Mouse (Mus musculus) kidney, embryonic 14.5 days (tissue): ENCODE results near the gene Samd4. TPM values are rescaled to one million over a fixed set of nuclear protein-coding genes. Genes with fewer than 3 reads are reported as not detected.

Experiments used
- ATAC-seq: fragments of 200-750 bp; cut with Nextera tagmentation; 2 replicates; pipeline ENCODE4 v1.8.0; 2017; ENCODE audit warnings: moderate number of reproducible peaks, mild to moderate bottlenecking, moderate TSS enrichment, moderate library complexity; ENCODE audit not compliant: low FRiP score, low TSS enrichment
- H3K27ac ChIP-seq: fragments of 300-500 bp; sonication (generic); 2 replicates; pipeline ENCODE4 v1.5.1; 2014; ENCODE audit warnings: low read depth, mild to moderate bottlenecking, low read length, moderate library complexity, mixed read lengths
- H3K27me3 ChIP-seq: fragments of 300-500 bp; sonication (generic); 2 replicates; pipeline ENCODE4 v1.6.1; 2014; ENCODE audit warnings: mild to moderate bottlenecking, low read length; ENCODE audit not compliant: control insufficient read depth, insufficient read depth
- H3K36me3 ChIP-seq: fragments of 300-500 bp; sonication (generic); 2 replicates; pipeline ENCODE4 v1.6.1; 2014; ENCODE audit warnings: low read length, mixed read lengths; ENCODE audit not compliant: control insufficient read depth, insufficient read depth
- H3K4me1 ChIP-seq: fragments of 300-500 bp; sonication (generic); 2 replicates; pipeline ENCODE4 v1.6.1; 2014; ENCODE audit warnings: low read length, mixed read lengths; ENCODE audit not compliant: control insufficient read depth, insufficient read depth
- H3K4me2 ChIP-seq: fragments of 300-500 bp; sonication (generic); replicated peaks from 2 replicates; pipeline ENCODE4 v1.6.1; 2014; ENCODE audit warnings: low read depth, mild to moderate bottlenecking, low read length
- H3K4me3 ChIP-seq: fragments of 300-500 bp; sonication (generic); 2 replicates; pipeline ENCODE4 v1.5.1; 2014; ENCODE audit warnings: mild to moderate bottlenecking, low read length
- H3K9ac ChIP-seq: fragments of 300-500 bp; sonication (generic); 2 replicates; pipeline ENCODE4 v1.6.1; 2014; ENCODE audit warnings: low read depth, mild to moderate bottlenecking, low read length, moderate library complexity
- H3K9me3 ChIP-seq: fragments of 300-500 bp; sonication (generic); 2 replicates; pipeline ENCODE4 v1.6.1; 2016; ENCODE audit warnings: low read length; ENCODE audit not compliant: control insufficient read depth
- WGBS: fragments of 180-500 bp; shearing (Covaris S2); extraction: QIAGEN DNeasy Blood & Tissue Kit; methylation state at CpG from one replicate; pipeline ENCODE4 v1.1.7; 2014; 5-methylcytosine and 5-hydroxymethylcytosine counted together
- polyA plus RNA-seq: library from polyadenylated mRNA; unstranded; fragments of >200 nt; fragmentation: Nextera tagmentation; extraction: Ambion mirVana; gene quantifications from 2 replicates; pipeline ENCODE4 v1.2.1, GENCODE M21; 2014

Samd4 gene
- polyA plus RNA-seq, 1 experiment from 2014 or later = 2.6 TPM

DNA sequence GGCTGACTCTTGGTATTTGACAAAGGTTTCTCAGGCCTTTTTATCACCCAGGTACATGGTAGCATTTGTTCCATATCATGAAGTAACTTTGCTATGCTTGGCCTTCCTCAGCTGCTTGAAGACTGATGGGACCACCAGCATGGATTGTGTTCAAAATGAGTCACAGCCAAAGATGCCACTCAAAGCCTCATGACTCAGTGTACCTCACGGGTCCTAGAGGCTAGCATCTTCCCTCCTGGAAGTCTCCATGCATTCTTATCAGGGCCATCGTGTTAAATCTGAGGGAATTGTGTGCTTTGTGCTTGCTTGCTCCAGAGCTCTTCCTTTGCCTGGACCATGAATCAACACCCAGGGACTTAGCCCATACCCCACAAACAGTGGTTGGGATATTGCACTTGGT is 89.1 kb downstream of the Samd4 start:
- 92% methylated on average over 2 of the region's 2 CpGs for WGBS
- Histone ChIP-seq H3K9ac (no peak overlapping the region), H3K27me3 (no peaks in the 10 kb centered on the region), H3K4me1 (no peaks in the 10 kb centered on the region), H3K27ac (no peak overlapping the region), H3K9me3 (no peaks in the 10 kb centered on the region), H3K36me3 (no peaks in the 10 kb centered on the region), H3K4me3 (no peak overlapping the region), H3K4me2 (no peak overlapping the region)
- no peak for ATAC-seq

GRCm38 (mm10) chr14:46974874-46975273 is 92.2 kb downstream of the Samd4 start:
- Histone ChIP-seq H3K4me2 (no peak overlapping the region), H3K36me3 (no peaks in the 10 kb centered on the region), H3K9ac (no peak overlapping the region), H3K9me3 (no peaks in the 10 kb centered on the region), H3K4me1 (no peaks in the 10 kb centered on the region), H3K4me3 (no peak overlapping the region), H3K27ac (no peak overlapping the region), H3K27me3 (no peaks in the 10 kb centered on the region)
- WGBS = 76% methylated on average over 9 of the region's 9 CpGs
- ATAC-seq = no peak

DNA sequence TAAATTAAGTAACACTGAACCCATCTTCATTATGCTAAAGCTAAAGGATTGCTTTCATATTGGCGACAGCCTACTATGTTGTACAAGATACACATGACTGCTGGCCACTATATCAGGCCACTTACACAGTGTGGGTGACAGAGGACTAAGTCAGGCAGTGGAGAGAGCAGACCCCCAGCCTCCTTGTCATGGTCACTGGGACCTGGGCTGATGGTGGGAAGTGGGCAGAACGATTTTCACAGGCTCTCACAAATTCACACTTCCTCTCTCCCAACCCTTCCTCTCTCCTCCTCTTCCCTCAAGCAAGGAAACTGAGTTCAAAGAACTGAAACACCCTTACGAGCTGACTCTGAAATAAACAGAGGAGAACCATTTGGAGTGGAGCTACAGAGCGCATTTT is 93.3 kb downstream of the Samd4 start:
- Histone ChIP-seq H3K9ac (no peak overlapping the region), H3K4me2 (no peak overlapping the region), H3K9me3 (no peaks in the 10 kb centered on the region), H3K27ac (no peak overlapping the region), H3K27me3 (no peaks in the 10 kb centered on the region), H3K4me1 (no peaks in the 10 kb centered on the region), H3K36me3 (no peaks in the 10 kb centered on the region), H3K4me3 (no peak overlapping the region)
- ATAC-seq = no peak
- 57% methylated on average over 4 of the region's 4 CpGs for WGBS

DNA sequence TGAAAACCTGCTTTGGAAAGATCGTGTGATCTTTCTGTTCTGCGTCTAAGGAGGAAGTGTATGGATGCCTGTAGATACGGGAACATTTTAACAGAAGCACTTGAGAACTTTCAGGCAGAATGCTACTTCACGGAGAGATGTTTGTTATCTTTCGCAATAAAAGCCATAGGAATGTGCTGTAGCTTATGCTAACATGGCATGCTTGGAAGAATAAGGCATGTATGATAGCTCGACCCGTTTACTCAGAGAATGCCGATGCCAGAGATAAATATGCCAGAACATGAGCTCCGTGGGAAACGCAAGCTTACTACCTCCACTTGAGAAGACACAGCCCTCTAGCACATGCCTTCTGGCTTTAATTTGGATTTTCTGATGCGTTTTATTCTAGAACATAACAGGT is 94.1 kb downstream of the Samd4 start:
- 64% methylated on average over 11 of the region's 11 CpGs for WGBS
- Histone ChIP-seq H3K4me3 (no peak overlapping the region), H3K27me3 (no peaks in the 10 kb centered on the region), H3K9ac (no peak overlapping the region), H3K27ac (no peak overlapping the region), H3K9me3 (no peaks in the 10 kb centered on the region), H3K4me1 (no peaks in the 10 kb centered on the region), H3K4me2 (no peak overlapping the region), H3K36me3 (no peaks in the 10 kb centered on the region)
- no peak for ATAC-seq

- H3K27ac ChIP-seq = no peak overlapping the region
- H3K27me3 ChIP-seq = no peaks in the 10 kb centered on the region
- no peak overlapping the region for H3K9ac ChIP-seq
- ATAC-seq = no peak
- no peaks in the 10 kb centered on the region for H3K36me3 ChIP-seq
- WGBS = 65% methylated on average over 10 of the region's 10 CpGs
- H3K4me2 ChIP-seq = no peak overlapping the region
- H3K4me1 ChIP-seq = no peaks in the 10 kb centered on the region
- no peaks in the 10 kb centered on the region for H3K9me3 ChIP-seq
- no peak overlapping the region for H3K4me3 ChIP-seq
Measured at GRCm38 (mm10) chr14:46977660-46978059, 95.0 kb downstream of the Samd4 start.

DNA sequence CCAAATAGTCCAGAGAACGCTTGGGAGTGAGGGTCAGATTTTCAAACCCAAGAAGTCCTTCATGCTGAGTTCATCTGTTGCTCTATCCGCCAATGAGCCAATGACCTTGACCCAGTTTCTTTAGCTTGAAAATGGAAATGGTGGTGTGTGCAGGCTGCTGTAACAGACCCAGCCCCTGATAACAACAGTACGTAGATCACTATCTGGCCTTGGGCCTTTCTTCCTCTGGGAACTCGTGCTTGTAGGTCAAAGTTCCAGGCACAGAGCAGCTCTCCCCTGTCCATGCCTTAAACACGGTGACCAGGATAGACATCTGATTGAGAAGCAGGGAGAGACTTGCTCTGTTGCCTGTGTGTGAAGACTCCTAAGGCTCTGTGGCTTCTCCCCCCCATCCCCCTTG is 96.5 kb downstream of the Samd4 start:
- WGBS = 74% methylated on average over 5 of the region's 5 CpGs
- Histone ChIP-seq H3K9ac (no peak overlapping the region), H3K4me2 (no peak overlapping the region), H3K9me3 (no peaks in the 10 kb centered on the region), H3K27me3 (no peaks in the 10 kb centered on the region), H3K4me1 (no peaks in the 10 kb centered on the region), H3K4me3 (no peak overlapping the region), H3K27ac (no peak overlapping the region), H3K36me3 (no peaks in the 10 kb centered on the region)
- no peak for ATAC-seq

GRCm38 (mm10) chr14:46980736-46981438 is 98.2 kb downstream of the Samd4 start:
- H3K36me3 ChIP-seq = no peaks in the 10 kb centered on the region
- no peak overlapping the region for H3K4me2 ChIP-seq
- no peaks in the 10 kb centered on the region for H3K4me1 ChIP-seq
- no peak overlapping the region for H3K4me3 ChIP-seq
- H3K9ac ChIP-seq = no peak overlapping the region
- no peak for ATAC-seq
- no peak overlapping the region for H3K27ac ChIP-seq
- H3K27me3 ChIP-seq = no peaks in the 10 kb centered on the region
- H3K9me3 ChIP-seq = no peaks in the 10 kb centered on the region
- 74% methylated on average over 17 of the region's 17 CpGs for WGBS

DNA sequence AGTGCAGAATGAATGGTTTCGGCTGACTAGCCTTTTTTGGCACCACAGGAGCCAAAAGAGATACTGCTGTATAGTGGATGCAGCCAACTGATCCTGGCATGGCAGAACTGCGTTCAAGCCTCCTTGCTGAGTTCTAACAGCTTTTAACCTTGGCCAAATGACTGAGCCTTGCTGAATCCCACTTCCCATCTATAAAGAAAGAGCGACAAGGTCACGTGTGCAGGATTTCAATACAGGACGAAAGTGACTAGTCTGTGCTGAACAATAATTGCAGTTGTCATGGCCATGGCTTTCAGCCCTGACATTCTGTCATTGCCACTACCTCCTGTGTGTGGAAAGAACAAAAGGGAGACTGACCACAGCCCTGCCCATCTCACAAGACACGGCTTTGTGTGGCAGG is 99.5 kb downstream of the Samd4 start:
- Histone ChIP-seq H3K9ac (no peak overlapping the region), H3K36me3 (no peaks in the 10 kb centered on the region), H3K27ac (no peak overlapping the region), H3K9me3 (no peaks in the 10 kb centered on the region), H3K4me1 (no peaks in the 10 kb centered on the region), H3K27me3 (no peaks in the 10 kb centered on the region; the same call in 1 of the 2 replicates), H3K4me3 (no peak overlapping the region), H3K4me2 (no peak overlapping the region)
- no peak for ATAC-seq
- WGBS = 79% methylated on average over 6 of the region's 6 CpGs

- Histone ChIP-seq H3K4me3 (no peak overlapping the region), H3K36me3 (no peaks in the 10 kb centered on the region), H3K4me2 (no peak overlapping the region), H3K9me3 (no peaks in the 10 kb centered on the region), H3K4me1 (no peaks in the 10 kb centered on the region), H3K27me3 (no peaks in the 10 kb centered on the region; the same call in 1 of the 2 replicates), H3K9ac (no peak overlapping the region), H3K27ac (no peak overlapping the region)
- no peak for ATAC-seq
- WGBS = 59% methylated on average over 8 of the region's 8 CpGs
Measured at GRCm38 (mm10) chr14:46984542-46985125, 102.0 kb downstream of the Samd4 start.
